8 mouse cellular contexts compared by ENCODE assay signal in the genomic region with DNA sequence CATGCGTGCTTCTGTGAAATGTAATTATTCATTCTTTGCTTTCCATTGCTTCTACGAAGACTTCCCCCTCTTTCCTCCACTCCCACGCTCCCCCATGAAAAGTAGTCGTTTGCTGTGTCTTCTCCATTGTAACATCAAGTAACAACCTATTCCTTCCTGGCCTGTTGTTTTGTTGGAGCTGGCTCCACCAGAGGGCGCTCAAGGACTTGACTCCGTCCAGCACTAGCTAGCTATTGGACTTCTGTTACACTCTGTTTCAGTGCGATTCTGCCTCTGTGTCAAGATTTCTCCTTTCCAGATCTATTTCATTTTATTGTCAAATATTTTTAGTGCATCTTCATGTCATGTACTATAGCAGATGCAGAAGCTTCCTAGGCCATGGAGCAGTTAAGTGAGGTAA. TPM values are rescaled to one million over a fixed set of nuclear protein-coding genes. Genes with fewer than 3 reads are reported as not detected.
DNase-seq lines count a peak whose midpoint lies in the region; ATAC-seq and TF ChIP-seq lines count a peak whose summit lies in the region.

No protein-coding gene starts in this region.

- no peak overlapping the region for H3K27ac ChIP-seq in forebrain, embryonic 10.5 days
- H3K27ac ChIP-seq in hindbrain, embryonic 14.5 days = no peak overlapping the region
- no peak overlapping the region for H3K27ac ChIP-seq in midbrain, embryonic 14.5 days (replicated peaks; ENCODE audit: low read depth, low read length)
- no peak overlapping the region for H3K27ac ChIP-seq in spleen, adult 2 months (ENCODE audit: insufficient read depth, low read length)

- no peak for TF ChIP-seq POLR2A in brain, embryonic 14.5 days (IDR thresholded peaks at IDR 0.05; ENCODE audit: borderline replicate concordance, extremely low read depth, insufficient read depth, insufficient read length, poor library complexity, severe bottlenecking)
- no peak for TF ChIP-seq POLR2A in spleen, adult 2 months (IDR thresholded peaks at IDR 0.05; ENCODE audit: low read depth, low read length)

- peak; percentile 25 for DNase-seq in Muller cell, postnatal 12 days (ENCODE audit: inconsistent ontology term)
- peak; percentile 80 for DNase-seq in brain, embryonic 14.5 days (ENCODE audit: low read depth)
- peak; percentile 62 for DNase-seq in forebrain, embryonic 10.5 days (ENCODE audit: extremely low spot score, low spot score)
- peak; percentile 82 for DNase-seq in hindbrain, embryonic 14.5 days (ENCODE audit: low spot score)
- DNase-seq in left cerebral cortex, adult 8-10 months (ENCODE audit: low spot score in 2 of 2) = peak; percentile 56 to 67
- DNase-seq in midbrain, embryonic 14.5 days = peak; percentile 88
- peak in 1 of 2 experiments; percentile 37 for DNase-seq in spleen, adult 2 months (ENCODE audit: low read depth in 1 of 2, low spot score in 2 of 2)

- TF ChIP-seq CTCF in brain, embryonic 14.5 days (IDR thresholded peaks at IDR 0.05; ENCODE audit: borderline replicate concordance, extremely low read depth, insufficient read depth, insufficient read length) = peak; percentile 77
- TF ChIP-seq CTCF in spleen, adult 2 months (IDR thresholded peaks at IDR 0.05; ENCODE audit: extremely low read depth, insufficient read depth, insufficient read length, insufficient replicate concordance) = peak; percentile 46; the same call in 1 of the 2 replicates

- H3K4me2 ChIP-seq in hindbrain, embryonic 14.5 days (replicated peaks) = no peak overlapping the region
- H3K4me2 ChIP-seq in midbrain, embryonic 14.5 days (ENCODE audit: low read length) = no peak overlapping the region

- H3K4me3 ChIP-seq in forebrain, embryonic 10.5 days = no peak overlapping the region
- no peak overlapping the region for H3K4me3 ChIP-seq in hindbrain, embryonic 14.5 days (replicated peaks; ENCODE audit: low read length)
- H3K4me3 ChIP-seq in midbrain, embryonic 14.5 days (replicated peaks; ENCODE audit: low read depth, low read length) = no peak overlapping the region
- no peak overlapping the region for H3K4me3 ChIP-seq in spleen, adult 2 months (ENCODE audit: extremely low read depth, insufficient read depth, insufficient read length)

- H3K36me3 ChIP-seq in forebrain, embryonic 10.5 days (replicated peaks) = no peaks in the 10 kb centered on the region
- H3K36me3 ChIP-seq in hindbrain, embryonic 14.5 days (replicated peaks; ENCODE audit: control insufficient read depth, insufficient read depth) = no peaks in the 10 kb centered on the region
- no peaks in the 10 kb centered on the region for H3K36me3 ChIP-seq in midbrain, embryonic 14.5 days (ENCODE audit: control insufficient read depth, insufficient read depth, low read length)
- H3K36me3 ChIP-seq in spleen, adult 2 months (ENCODE audit: control insufficient read depth, insufficient read depth, low read length) = no peaks in the 10 kb centered on the region

- H3K9ac ChIP-seq in hindbrain, embryonic 14.5 days = no peak overlapping the region
- H3K9ac ChIP-seq in midbrain, embryonic 14.5 days (replicated peaks; ENCODE audit: low read length) = no peak overlapping the region

- no peaks in the 10 kb centered on the region for H3K27me3 ChIP-seq in forebrain, embryonic 10.5 days (ENCODE audit: poor library complexity, severe bottlenecking)
- no peaks in the 10 kb centered on the region for H3K27me3 ChIP-seq in hindbrain, embryonic 14.5 days (ENCODE audit: control insufficient read depth, insufficient read depth, low read length)
- no peaks in the 10 kb centered on the region for H3K27me3 ChIP-seq in midbrain, embryonic 14.5 days (ENCODE audit: control insufficient read depth, insufficient read depth, low read length)
- H3K27me3 ChIP-seq in spleen, adult 2 months (ENCODE audit: control insufficient read depth, insufficient read depth, low read length) = no peaks in the 10 kb centered on the region

- no peak for ATAC-seq in hindbrain, embryonic 14.5 days (ENCODE audit: low FRiP score)
- ATAC-seq in midbrain, embryonic 14.5 days (ENCODE audit: low FRiP score, low TSS enrichment) = no peak
- ATAC-seq in monocyte, adult 5-6 weeks (replicated peaks; ENCODE audit: insufficient number of reproducible peaks, low FRiP score, low TSS enrichment, poor library complexity, severe bottlenecking) = no peak

- no peaks in the 10 kb centered on the region for H3K4me1 ChIP-seq in forebrain, embryonic 10.5 days
- H3K4me1 ChIP-seq in hindbrain, embryonic 14.5 days (replicated peaks; ENCODE audit: control insufficient read depth, insufficient read depth, low read length) = no peaks in the 10 kb centered on the region
- no peaks in the 10 kb centered on the region for H3K4me1 ChIP-seq in midbrain, embryonic 14.5 days (ENCODE audit: control insufficient read depth, insufficient read depth, low read length)
- no peaks in the 10 kb centered on the region for H3K4me1 ChIP-seq in spleen, adult 2 months (ENCODE audit: control insufficient read depth, insufficient read depth, insufficient read length)

- WGBS in forebrain, embryonic 10.5 days = 22% methylated on average over 7 of the region's 7 CpGs
- 17% methylated on average over 7 of the region's 7 CpGs for WGBS in hindbrain, embryonic 14.5 days
- 21% methylated on average over 7 of the region's 7 CpGs for WGBS in midbrain, embryonic 14.5 days
- WGBS in spleen, adult 2 months = 19% methylated on average over 7 of the region's 7 CpGs

- no peaks in the 10 kb centered on the region for H3K9me3 ChIP-seq in forebrain, embryonic 10.5 days
- H3K9me3 ChIP-seq in hindbrain, embryonic 14.5 days (ENCODE audit: control insufficient read depth, low read length) = no peaks in the 10 kb centered on the region
- H3K9me3 ChIP-seq in midbrain, embryonic 14.5 days (ENCODE audit: control insufficient read depth, low read length) = no peaks in the 10 kb centered on the region

RNA-seq across cellular contexts. Expression of a gene that starts 30.1 kb away (rescaled TPM):
- polyA plus RNA-seq in brain, embryonic 14.5 days (2012; rRNA removed) = 161 and 162 TPM in 2 replicates
- 10.3 and 11.4 TPM in 2 replicates for polyA plus RNA-seq in forebrain, embryonic 10.5 days (2016; fragmentation: Nextera tagmentation; extraction: Ambion mirVana)
- 265 and 341 TPM in 2 replicates for polyA plus RNA-seq in hindbrain, embryonic 14.5 days (2014; fragmentation: Nextera tagmentation; extraction: Ambion mirVana)
- 10 to 100 TPM; 68.5 to 89.5 (median 81.7) TPM for total RNA-seq in left cerebral cortex, adult 8-10 months (2022)
- 313 and 328 TPM in 2 replicates for polyA plus RNA-seq in midbrain, embryonic 14.5 days (2014; fragmentation: Nextera tagmentation; extraction: Ambion mirVana)
- not detected in 2 replicates for polyA plus RNA-seq in spleen, adult 2 months (2012; rRNA removed)
- 0.53 TPM in 1 of 3 replicates, not detected in the others for total RNA-seq in monocyte, adult 5-6 weeks (2017)

Comparison
In these comparisons a context has a peak if more than half of its experiments do, and no peak if none do; other contexts are left out.
1. RNA of a gene that starts 30.1 kb away (polyA plus RNA-seq): 313 to 328 TPM in midbrain, embryonic 14.5 days, 265 to 341 TPM in hindbrain, embryonic 14.5 days and 161 to 162 TPM in brain, embryonic 14.5 days; 10.3 to 11.4 TPM in forebrain, embryonic 10.5 days and not detected in spleen, adult 2 months; every median in the first group is over 10 times any median in the second.